Mouse (Mus musculus) kidney, adult 18-20 months (tissue): ENCODE measurements at regions not wholly inside any gene's neighbourhood (a gene's known extent, or its start where the extent isn't known, plus 50 kb on each side); places are given as distances from the start of the nearest gene placed in this dataset.

Experiments
- DNase-seq: peaks from one replicate; pipeline ENCODE4 v3.0.0; 2021

DNA sequence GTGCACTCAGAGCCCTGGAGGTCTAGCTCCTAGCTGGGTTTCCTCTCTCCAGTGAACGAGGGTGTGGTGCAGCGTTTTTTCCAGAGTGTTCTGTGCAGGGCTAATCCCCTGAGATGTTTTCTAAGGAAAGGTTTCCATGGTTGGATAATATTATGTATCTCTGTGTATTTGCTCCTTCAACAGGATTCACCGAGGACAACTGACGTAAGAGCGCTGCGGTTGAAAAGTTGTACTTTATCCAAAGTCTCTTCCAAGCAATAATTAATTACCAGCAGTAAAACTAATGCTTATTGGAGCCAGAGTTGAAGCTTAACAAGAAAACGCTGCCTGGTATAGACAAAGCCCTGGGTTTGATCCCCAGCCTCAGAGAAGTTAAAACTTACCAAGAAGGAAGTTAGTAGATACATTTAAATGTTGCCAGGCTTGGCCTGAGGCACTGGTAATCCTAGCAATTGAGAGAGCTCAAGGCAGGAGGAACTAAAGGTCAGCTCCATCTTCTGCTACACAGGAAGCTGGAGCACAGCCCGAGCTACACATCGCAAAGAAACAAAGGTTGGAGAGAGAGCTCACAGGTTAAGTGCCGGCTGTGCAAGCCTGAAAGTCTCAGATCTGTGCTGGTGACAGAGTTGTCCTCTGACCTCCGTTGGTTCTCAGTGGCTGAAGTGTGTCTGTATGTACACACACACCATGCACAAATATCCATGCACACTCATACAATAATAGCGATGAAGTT is 51.2 kb upstream of the Rap1b start:
- DNase-seq = peak; percentile 54

DNA sequence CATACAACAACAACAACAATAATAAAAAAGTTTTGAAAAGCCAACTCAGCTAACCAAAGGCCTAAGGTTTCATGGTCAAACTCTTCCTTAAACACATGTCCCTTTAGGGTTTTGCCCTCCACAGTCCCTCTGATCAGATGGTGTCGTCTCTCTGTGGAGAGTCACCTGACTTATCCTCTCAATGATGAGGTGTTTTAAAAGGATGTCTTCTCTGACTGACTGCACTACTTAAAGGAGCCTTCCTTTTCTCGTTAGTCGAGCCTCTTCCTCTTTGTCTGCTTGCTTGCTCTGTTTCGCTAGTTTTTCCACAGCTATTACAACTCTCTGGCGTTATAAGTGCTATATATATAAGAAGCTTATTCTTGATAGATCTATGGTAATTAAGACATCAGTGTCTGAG is 51.9 kb upstream of the Rap1b start:
- no peak for DNase-seq

DNA sequence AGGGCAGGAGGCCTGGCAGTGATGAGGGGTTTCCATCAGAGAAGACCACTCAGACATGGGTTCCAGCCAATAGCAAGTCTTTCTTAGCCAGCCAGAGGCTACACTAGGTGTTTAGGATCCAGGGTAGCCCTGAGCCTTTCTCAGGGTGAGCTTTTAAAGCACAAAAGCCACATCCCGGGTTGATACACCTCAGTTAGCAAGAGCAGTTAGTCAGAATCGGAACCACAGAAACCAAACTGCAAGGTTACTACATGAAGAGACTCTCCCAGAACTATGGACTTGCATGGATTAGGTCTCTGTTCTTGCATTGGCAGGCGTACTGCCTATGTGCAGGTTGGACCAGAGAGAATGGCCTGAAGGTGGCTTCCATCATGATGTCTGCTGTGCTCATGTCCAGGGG is 52.6 kb upstream of the Rap1b start:
- no peak for DNase-seq

DNA sequence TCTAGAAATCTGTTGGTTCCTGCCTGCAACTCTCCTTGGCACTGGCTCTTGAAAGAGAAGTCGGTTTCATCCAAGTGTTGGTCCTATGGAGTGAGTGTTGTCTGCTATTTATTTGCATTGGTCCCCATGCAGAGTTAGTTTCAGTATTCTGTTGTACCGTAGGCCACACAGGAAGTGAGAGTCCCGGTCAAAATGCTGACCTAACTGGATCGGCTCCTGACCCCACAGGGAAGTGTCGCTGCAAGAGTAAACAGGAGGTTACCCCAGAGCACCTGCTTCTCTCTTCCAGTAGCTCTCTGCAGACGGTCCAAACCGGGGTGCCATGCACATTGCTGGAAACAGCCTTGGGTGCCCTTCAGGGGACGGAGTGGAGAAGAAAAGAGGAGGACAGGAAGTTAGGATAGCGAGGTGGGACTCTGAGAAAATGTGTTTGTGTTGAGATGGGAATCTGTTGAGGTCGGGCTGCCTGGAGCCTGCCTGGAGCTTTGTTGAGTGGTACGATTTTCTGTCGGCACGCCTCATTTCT is 53.6 kb upstream of the Rap1b start:
- DNase-seq = peak; percentile 18

DNA sequence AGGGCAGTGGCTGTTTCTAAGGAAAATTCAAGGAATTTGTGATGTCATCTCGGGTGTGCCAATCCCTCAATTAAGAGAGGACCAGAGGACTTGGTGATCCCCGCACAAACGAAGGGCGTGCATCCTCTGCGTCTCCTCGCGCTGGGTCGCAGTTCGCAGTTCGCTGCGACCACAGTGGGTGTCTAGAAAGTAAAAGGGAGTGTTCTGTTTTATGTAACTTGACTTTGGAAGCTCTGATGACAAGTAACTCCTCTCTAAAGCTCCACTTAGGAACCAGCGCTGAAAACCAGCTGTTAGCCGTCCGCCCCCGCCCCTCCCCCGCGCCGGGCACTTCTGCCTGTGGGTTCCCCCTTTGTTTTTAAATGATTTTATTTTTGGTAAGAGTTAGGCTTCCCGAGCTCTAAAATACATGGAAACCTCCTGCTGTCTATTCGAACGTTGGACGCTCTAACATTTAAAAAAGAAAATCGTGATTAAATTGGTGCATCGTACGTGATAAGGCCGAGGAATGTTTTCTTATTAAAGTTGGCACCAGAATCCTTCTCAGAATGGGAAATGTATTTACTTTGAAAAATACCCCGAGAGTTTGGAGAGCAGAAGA is 59.9 kb upstream of the Rap1b start:
- DNase-seq = peak; percentile 9

DNA sequence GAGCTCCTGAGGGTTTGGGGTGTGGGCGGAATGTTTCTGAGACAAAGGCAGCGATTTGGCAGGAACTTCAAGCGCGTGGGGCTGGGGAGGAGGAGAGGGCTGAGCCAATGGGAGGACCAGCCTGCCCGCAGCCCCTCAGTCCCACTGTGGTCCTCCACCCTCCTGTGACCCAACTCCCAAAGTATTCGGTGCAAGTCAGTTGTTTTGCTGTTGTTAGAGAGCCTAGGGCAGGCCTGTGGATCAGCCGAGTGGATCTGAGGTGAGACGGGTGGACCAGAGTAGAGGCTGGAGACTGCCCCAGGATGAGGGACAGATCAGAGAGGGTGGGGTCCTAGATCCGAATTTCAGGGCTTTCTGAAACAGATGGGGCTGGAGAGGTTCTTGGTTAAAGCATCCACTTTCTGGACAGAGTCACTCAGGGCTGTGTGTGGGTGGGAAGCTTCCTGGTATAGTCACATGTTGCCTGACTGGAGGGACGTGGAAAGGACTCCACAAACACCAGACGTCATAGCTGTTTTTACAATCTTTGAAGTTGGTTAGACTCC is 60.5 kb upstream of the Rap1b start:
- DNase-seq = peak; percentile 48

DNA sequence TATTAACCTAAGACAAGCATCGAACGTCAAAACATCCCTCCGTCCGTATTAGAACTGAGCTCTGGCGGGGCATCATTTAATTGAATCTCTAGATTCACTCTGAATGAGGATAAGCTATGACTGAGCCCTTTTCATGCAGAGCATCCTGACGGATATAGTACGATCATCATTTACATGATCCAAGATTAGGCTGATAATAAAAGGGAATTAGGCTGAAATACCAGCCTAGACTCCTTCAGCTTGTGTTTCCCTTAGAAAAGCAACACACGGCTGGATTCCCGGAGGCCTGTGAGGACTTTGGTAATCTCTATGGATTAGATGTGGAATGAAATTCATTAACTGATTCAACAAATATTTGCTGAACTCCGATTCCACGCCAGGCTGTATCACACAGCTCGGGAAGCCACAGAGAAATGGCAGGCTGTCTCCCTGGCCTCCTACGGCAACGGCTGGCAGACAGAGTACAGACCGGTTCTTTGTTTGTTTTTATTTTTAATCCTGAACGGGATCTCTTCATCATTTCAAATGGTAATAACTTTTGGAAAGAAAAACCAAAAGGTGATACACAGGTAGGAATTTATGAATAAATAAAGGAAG is 62.3 kb upstream of the Rap1b start:
- DNase-seq = no peak

DNA sequence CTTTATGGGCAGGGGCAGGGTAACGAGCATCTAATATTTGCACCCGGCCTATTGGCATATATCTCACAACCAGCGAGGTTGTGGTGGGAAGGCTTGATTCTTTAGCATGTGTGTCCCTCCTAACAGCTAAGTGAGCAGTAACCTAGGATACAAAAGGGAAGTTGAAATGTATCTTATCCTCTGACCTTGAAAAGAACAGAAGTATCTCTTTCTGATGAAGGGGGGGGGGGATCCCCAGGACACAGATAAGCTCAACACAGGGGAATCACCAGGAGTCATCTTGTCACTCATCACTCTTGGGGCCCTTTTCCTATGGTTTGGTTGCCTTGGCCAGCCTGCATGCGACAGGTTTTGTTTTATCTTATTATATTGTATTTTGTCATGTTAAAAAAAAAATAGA is 63.3 kb upstream of the Rap1b start:
- no peak for DNase-seq

DNA sequence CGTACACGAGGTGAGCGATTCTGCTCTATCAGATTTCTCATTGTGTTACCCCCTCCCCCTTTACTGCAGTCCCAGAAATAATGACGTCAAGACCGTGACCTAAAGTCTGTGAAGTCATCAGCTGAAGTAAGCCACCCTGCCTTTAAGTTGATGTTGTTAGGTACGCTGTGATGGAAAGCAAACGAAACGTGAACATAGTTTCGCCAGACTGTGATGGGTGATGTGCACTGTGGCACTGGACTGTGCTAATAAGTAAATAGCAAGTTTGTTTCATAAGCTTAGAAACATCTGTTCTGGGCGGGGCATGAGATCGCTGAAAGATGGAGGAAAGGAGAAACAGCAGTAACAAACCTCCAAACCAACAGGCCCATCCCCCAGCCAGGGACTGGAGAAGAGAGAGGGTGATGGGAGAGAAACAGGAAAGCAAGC is 64.0 kb upstream of the Rap1b start:
- no peak for DNase-seq

DNA sequence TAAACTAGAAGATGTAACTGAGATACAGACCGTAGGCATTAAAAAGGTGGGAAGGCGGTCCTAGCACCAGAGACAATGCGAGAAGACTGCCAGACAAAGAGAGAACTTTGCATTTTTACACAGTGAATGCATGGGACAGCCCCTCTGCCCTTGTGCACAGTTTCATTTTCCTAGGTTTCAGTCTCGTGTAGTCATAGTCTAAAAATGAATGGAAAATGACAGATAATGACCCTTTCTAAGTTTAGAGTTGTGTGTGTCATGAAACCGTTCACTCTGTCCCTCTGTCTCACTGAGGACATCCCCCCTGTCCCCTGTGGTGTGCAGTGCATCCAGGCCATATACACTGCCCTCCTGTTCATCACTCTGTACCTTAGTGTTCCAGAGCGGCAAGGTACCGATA is 64.6 kb upstream of the Rap1b start:
- DNase-seq = no peak

DNA sequence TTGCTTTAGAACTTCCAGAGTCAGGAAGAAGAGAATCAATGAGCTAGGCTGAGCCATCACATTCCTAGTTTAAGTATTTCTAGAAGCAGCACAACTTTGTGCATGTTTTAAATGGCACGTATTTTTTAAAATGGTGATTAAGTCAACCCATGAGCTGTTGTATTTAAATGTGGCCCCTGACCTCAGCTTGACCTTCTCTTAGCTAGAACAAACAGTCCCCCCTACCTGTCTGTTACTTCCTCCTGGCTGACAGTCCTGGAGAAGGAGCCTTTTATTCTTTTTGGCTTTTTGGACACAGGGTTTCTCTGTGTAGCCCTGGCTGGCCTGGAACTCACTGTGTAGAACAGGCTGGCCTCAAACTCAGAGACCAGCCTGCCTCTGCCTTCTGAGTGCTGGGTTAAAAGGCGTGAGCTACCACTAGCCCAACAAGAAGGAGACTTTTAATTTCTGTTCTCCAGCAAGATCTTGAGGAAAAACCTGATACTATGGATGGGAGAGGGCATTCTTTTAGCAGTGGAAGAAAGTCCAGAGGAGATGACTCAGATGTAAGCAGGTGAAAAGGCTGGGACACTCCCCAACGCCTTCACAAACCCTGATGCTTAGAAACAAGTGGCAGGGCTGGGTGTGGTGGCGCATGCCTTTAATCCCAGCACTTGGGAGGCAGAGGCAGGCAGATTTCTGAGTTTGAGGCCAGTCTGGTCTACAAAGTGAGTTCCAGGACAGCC is 69.3 kb upstream of the Rap1b start:
- no peak for DNase-seq

DNA sequence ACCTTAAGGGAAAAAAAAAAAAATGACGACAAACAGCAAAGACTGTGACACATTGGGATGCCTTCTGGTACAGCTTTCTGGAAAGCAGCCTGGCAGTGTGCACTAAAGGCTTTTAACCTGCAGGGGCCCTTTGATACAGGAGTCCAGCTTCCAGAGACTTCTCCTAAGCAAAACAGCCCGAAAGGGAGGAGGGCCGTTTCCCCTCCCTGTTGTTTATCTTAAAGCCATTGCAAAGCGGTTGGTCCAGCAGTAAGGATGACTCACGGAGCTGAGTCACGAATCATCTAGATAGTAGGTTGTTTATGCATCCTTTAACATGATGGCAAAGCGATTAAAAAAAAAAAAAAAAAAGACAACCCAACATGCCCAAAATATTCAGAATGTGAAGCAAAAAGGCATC is 70.4 kb upstream of the Rap1b start:
- no peak for DNase-seq

DNA sequence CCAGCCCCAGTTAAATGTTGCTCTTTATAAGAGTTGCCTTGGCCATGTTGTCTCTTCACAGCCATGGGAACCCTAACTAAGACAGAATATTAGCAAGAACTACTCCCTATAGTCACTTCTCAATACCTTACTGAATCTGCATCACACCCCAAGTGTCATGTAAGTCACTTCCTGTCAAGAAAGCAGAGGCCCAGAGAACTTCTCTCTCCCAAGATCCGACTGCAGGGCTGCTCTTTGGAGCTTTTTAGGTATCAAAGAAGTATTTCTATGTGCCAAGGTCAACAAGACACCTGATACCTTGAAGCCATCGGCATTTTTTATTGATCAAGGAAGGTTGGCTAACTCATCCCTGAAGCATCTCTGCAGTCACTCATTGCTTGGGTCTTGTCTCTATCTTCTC is 72.0 kb upstream of the Rap1b start:
- DNase-seq = no peak

DNA sequence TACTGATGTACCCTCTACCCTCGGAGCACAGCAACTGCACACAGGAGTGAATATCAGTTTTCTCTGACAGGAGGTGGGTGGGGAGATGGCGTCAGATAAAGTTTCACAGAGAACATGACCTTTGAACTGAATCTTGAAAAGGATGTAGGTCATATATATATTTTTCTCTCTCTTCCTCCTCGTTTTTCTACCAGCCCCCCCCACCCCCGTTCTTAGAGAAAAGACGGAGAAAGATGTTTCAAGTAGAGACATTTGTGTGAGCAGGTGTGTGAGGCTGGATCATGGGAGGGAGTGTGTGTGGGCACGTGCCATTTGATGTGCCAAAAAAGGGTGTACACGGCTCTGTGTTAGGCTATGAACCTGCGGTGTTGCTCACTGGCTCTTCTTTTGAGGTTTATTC is 72.8 kb upstream of the Rap1b start:
- no peak for DNase-seq

DNA sequence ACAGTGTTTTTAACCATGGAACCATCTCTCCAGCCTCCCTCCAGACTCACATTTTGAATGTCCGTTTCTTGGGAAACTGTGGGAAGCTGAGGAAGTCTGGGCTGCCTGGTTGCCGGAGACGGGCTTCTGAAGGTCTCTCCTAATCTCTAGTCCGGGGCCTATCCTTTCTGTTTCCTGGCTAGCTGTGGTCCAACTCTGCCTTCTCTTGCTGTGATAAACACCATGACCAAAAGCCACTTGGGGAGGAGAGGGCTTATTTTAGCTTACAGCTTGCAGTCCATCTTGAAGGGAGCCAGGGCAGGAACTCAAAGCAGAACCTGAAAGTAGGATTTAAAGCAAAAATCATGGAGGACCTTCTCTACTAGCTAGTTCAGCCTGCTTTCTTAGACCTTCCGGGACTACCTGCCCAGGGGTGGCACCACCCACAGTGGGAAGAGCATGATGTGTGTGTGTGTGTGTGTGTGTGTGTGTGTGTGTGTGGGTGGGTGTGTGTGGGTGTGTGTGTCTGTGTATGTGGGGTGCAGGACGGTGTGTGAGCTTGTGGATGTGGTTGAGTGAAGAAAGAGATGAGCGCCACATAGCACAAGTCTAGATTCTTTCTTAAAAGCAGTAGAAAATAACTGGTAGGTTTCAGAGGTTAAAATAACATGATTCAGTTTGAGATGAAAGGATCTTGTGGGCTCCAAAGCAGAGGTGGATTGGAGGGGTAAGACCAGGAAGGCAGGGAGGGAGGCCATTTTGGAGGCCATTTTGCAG is 73.5 kb upstream of the Rap1b start:
- DNase-seq = no peak

DNA sequence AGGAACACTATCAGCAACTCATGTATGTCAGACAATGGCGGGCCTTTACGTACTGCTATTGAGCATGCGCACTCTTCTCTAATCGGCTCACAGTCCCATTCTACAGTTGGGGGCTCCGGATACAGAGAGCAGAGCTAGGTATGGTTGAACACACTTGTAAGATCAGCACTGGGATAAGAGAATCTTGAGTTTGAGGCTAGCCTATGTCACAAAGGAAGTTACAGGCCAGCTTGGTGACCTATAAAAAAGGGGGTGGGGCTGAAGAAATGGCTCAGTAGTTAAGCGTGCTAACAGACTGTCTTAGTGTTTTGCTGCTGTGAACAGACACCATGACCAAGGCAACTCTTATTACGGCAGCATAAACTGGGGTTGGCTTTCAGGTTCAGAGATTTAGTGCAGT is 79.4 kb upstream of the Rap1b start:
- no peak for DNase-seq

DNA sequence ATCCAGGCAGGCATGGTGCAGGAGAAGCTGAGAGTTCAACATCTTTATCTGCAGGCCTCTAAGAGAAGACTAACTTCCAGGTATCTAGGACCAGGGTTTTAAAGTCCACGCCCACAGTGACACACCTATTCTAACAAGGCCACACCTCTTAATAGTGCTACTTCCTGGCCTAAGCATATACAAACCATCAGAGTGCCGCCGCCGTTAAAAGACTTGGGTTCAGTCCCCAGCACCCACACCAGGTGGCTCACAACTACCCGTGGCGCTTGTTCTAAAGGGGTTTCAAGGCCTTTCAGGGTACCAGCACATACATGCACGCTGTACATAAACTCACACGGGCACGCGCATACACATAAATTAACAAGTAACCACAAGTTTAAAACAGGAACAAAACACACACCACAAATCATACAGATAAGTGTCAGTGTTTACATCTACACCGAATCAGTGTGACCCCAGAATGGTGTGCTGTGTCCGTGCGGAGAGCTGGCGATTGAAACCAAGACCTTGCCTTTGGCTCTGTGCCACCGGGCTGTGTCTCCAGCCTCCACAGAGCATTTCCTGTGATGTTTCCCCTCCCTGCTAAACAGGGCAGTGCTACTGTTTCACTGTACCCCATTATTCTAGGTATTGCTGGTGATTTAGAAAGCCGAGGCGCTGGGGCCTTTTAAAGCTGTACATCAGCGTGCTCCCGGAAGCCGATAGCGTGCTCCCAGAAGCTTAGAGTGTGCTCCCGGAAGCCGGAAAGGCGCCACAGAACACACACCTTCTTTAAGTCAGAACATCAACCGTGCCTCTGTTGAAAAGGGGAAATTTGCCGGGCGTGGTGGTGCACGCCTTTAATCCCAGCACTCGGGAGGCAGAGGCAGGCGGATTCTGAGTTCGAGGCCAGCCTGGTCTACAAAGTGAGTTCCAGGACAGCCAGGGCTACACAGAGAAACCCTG is 80.0 kb upstream of the Rap1b start:
- DNase-seq = peak; percentile 23

DNA sequence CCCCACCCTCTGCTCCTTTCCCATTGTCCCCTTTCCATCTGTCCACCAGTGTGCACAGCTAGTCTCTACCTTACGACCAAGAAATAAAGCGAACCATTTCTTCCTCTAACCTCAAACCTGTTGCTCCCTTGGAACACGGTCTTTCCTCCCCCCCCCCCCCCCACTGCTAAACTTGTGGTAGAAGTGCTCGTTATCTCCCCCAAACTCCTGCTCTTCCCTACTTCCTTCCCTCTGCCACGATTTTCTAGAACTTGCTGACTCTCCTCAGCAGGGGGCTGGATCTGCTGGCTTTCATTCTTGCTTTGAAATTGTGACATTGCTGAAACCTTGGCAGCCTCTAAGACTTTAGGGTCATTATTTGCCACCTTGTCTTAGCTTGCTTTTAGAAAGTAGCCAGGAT is 83.2 kb upstream of the Rap1b start:
- DNase-seq = no peak

DNA sequence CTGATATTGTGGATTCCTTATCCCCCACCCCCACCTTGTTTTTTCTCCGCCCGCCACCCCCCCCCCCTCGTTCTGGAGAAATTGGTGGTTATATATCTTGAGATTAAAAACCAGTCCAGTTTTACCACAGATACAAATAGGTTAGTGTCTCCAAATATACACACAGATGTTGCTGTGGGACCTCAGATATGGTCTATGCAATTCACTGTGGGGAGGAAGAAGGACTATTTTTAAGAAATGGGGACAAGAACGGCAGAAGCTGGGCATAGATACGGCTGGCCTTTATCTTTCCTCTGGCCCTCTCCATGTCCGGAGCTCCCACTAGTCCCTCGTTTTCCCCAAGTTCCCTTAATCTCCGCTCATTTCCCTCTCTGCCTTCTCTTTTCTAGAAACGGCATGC is 89.0 kb upstream of the Rap1b start:
- DNase-seq = no peak

DNA sequence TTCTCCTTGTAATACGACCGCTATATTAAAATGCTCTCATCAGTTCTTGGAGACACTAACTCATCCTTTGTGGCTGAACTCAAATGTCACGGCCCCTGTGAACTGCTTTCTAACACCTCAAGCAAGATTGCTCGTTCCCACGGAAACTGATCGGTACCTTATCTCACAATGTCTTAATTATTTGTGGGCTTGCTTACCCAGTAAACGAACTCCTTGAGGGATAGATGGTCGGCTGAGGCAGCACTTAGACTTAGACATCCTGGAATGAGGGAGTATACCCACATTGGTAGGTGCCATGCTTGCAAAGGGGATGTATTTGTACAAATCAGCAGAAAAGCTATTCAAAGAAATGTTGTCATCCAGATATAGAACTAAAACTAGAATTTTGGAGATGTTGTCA is 92.9 kb upstream of the Rap1b start:
- no peak for DNase-seq
